Mouse (Mus musculus): Measurements from ENCODE around the gene Nrap. TPM values are rescaled to one million over a fixed set of nuclear protein-coding genes. Genes with fewer than 3 reads are reported as not detected.
A peak's percentile ranks its signal among the peaks of the same experiment; 100 is the strongest.
"Not testable (repeated sequence)": the region's sequence is repeated elsewhere in the genome, so short reads cannot be mapped to it uniquely, and the experiment has no call there.

The Nrap gene
- not detected in 2 replicates for total RNA-seq (2015; ENCODE audit: low replicate concordance)
- 0.51 TPM in 1 of 2 replicates, not detected in the other for total RNA-seq (2017; ENCODE audit: low replicate concordance)

DNA sequence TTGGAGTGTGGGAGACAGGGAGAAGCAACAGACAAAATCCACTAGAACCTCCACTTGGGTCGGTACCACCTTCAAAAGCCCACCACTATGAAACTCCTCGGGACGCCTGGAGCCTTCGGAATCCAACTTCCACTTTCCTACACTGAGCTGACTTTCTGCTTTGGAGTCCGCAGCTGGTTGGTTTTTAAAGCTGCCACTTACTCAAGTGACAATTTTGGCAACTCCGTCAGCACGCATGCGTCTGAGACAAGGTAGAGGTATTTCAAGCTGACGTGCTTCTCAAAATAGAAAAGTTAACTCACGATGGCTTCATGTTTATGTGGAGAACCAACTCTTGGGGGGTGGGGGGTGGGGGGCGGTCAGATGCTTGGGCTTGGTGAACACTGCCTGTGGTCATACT, at the start of gene Nrap:
Gene Nrap, minus strand, starts transcription at position 159 of the 400 bp plus-strand sequence.
- no peak for ATAC-seq (replicated peaks; ENCODE audit: low FRiP score, poor library complexity, severe bottlenecking)

DNA sequence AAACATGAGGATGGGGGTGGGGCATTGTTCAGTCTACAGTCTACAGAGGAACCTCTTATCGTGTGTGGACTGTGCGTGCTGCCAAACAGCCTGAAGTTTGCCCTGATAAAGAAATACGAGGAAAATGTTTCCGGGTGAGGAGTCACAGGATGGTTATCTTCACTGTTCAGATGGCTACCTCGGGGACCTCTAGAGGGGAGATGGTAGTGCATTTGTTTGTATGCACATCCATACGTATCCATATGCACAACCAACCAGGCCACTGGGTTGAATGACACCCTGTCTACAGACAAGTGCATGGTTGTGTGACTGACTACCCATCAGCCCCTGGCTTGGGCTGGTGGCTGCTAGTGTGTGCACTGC, 49.2 kb upstream of the Nrap start:
- ATAC-seq (replicated peaks; ENCODE audit: low FRiP score, poor library complexity, severe bottlenecking) = peak; percentile 55

DNA sequence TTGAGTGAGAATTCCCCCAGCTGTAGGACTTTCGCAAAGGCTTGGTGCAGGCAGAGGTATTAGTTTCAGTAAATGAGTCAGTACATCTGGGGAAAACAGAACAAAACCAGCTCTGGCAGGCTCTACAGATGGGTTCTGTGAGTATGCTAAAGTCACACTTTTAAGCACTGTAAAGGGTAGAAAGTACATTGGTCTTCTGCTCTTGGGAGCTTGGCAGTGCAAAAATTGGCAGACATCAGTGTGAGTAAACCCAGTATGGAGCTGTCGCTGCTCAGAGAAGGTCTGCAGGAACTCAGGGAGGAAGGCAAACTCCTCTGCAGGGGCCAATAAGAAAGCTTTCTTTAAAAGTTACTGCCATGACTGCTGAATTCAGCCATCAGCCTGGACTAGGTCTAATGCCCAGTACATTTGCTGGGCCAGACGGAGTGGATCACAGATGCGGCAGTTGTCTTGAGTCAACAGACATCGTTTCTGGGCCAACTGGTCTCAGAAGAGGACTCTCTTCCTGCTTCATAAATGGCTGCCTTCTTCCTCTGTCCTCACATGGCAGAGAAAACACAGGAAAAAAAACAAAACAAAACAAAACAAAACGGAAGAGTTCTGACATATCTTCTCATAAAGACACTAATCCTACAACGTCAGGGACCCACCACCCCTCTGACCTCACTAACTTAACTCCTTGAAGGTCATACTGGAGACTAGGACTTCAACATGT, 48.7 kb upstream of the Nrap start:
- ATAC-seq (replicated peaks; ENCODE audit: low FRiP score, poor library complexity, severe bottlenecking) = no peak

DNA sequence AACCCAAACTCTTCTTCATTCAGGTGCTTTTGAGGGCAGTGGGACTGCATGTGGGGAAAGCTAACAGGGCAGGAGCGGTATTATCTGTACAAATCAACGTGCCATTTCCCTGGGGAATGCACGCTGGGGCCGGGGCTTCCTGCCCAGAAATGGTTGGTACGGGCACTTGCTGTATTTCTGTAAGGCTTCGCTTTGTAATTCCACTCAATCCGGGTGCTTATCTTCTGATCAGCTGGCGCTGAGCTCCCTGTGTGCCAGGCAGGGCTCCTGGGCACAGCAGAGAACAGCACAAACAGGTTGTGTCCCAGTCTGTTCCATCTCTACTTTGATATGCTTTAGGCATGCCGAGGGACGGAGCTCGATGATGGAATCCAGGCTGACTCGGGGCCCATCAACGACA, 46.5 kb upstream of the Nrap start:
- no peak for ATAC-seq (replicated peaks; ENCODE audit: low FRiP score, poor library complexity, severe bottlenecking)

DNA sequence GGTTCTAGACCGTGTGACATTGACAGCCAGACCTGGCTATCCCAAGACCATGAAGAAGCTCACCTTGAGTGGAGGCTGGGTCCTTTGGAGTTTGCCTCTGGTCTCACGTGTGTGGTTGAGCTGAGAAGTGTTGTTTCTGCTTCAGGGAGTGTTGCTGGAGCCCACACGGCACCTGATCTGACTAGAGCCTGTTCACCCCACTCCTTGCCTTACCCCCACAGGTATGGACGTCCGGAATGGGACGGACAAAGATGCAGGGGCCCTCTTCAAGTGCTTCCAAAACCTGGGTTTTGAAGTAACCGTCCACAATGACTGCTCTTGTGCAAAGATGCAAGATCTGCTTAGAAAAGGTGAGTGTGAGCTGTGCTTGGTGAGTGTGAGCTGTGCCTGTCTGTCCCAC, 43.7 kb upstream of the Nrap start:
- no peak for ATAC-seq (replicated peaks; ENCODE audit: low FRiP score, poor library complexity, severe bottlenecking)

DNA sequence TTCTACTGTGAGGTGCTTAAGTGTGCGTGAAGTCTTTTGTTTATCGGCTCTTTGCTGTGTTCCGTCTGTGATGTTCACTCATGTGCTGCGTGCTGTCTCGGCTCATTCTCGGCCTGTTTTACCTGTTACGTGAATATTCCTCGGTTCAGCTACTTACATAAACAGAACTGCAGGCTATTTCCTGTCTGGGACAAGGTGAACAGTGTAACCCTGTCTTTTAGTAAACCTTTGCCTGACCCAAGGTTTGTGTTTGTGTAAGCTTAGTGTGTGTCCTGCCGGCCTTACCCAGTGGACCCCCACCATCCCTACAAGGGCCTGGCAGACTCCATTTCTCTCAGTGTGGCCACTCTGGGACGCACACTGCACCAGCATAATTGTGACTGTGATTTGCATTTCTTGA, 42.9 kb upstream of the Nrap start:
- no peak for ATAC-seq (replicated peaks; ENCODE audit: low FRiP score, poor library complexity, severe bottlenecking)

DNA sequence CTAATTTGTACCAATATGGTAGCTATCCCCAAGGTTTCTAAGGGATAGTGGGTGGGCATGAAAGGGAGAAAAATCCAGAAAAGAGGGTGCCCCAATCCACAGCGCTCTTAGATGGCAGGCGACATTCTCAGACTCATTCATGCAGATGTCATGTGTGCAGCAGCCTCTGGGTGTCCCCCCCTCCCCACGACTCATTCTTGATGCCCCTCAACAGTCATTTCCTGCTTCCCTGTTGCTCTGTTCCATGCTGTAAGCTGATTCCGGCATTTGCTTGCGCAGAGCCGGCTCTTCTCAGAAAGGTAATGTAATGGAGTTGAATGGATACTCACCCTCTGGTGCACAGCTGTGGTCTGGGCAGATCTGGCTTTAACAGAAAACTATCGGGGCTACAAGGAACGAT, 40.5 kb upstream of the Nrap start:
- no peak for ATAC-seq (replicated peaks; ENCODE audit: low FRiP score, poor library complexity, severe bottlenecking)

DNA sequence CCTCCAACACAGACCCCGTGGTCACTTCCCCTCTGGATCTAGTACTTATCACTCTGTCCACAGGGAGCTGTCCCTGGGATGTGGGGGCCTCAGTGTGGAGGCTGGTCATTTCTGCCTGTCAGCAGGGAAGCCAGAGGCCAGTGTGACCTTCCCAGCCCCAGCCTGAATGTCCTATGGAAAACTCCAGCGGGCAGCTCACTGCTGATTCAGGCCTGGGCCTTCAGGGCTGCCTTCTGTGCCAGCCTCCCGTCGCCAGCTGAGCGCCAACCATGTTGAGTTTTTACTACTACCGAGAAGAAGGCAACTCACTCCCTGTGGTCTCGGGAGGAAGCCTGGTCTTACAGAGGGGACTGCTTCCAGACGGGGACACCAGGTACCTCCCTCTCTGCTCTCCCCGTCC, 35.7 kb upstream of the Nrap start:
- no peak for ATAC-seq (replicated peaks; ENCODE audit: low FRiP score, poor library complexity, severe bottlenecking)

DNA sequence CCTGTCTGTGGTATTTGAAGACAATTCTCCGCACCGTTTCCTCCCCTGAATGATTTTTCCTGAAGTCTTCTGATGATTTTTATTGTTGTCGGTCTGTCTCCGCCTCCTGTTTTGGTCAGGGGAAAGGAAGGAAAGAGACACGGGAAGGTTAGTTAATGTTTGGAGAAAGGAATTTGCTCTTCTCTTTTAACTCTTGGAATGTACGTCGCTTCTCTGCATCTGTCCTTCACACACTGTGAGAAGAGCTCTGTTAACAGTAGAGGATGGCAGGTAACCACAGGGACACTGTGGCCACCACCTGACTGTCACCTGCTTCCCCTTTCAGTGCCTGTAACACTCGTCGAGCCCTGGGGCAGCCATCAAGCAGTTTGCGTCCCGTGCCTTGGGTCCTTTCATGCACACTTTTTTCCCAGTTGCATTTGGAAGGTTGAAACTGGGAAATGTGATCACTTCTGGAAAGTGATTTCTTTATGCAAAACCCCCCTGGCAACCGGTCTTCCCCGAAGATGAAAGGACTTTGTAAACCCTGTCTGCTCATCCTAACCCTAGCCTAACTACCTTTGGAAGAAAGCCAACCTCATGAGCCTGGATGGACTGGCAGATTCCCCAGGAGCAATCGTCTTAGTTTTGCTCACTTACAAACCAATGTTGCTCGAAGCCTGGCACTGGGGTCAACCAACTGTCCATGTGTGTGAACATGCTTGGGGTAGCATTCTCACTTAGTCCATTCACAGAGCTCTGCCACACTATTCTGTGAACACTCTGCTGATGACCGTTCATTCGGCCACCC, 35.0 kb upstream of the Nrap start:
- no peak for ATAC-seq (replicated peaks; ENCODE audit: low FRiP score, poor library complexity, severe bottlenecking)

DNA sequence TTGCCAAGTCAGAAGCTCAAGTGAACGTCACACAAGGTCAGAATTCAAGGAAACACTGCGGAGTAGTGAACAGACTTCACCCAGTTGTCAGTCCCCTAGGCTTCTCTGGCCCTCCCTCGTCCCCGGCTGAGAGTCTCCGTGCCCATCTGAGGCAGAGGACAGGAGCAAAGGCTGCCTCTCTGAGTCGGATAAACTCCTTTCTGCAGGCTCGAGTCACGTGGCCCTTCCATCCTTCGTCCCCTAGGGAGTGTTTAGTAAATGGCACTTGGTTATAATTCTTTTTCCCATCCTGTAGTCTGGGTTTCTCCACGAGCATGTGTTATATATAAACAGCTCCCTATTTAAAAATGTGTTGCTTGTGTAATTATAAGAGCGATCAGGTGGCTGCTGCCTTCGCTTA, 33.5 kb upstream of the Nrap start:
- no peak for ATAC-seq (replicated peaks; ENCODE audit: low FRiP score, poor library complexity, severe bottlenecking)

DNA sequence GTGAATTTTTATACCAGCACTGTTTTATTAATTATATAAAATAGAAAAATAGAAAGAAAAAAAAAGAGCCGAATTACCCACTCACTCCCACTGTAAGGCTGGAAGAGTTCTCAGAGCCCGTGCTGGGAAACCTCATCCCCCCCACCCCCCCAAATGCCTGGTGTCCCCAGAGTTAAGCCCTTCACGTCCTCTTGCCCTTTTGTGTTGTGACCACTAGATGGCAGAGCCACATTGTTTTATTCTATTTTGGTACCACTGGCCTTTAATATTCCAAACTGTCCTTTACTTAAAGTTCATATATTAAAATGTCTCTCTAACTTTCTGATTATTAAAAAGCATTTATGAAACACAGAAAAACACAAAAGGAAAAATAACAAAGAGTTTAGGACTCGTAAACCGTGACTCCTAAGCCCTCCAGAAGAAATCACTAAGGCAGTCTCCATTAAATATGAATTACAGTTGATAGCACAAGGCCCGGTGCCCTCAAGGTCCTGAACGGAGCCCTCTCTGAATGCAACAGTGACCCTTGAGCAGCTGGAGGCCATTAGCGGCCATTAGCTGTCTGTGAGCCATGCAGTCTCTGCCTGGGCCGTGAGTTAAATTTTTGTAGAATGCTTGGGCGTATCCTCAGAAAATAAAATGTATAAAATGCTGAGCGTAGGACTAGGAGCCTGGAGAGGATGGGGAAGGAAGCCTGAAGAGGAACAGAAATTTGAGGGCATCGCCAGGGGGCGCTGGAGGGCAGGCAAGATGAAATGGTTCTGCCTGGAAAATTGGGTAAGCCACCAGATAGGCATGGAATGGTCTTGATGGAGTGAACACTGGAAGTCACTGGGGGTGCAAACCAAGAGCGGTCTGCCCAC, 32.9 kb upstream of the Nrap start:
- ATAC-seq (replicated peaks; ENCODE audit: low FRiP score, poor library complexity, severe bottlenecking) = peak; percentile 54

DNA sequence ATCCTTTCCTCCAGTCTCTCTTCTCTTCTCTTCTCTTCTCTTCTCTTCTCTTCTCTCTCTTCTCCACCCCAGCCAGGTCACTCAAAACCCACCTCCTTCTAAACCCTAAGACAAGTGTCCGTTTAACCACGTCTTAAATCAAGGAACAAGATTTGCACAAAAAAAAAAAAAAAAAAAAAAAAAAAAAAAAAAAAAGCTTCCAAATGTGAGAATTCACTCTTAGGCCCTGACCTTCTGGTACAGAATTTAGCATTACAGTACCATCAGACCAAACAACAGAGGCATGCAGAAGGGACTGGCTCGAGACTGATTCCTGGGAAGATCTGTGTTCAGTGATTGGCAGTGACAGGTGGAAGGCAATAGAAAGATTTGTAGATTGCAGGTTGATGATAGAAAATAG, 30.5 kb upstream of the Nrap start:
- ATAC-seq (replicated peaks; ENCODE audit: low FRiP score, poor library complexity, severe bottlenecking) = no peak

DNA sequence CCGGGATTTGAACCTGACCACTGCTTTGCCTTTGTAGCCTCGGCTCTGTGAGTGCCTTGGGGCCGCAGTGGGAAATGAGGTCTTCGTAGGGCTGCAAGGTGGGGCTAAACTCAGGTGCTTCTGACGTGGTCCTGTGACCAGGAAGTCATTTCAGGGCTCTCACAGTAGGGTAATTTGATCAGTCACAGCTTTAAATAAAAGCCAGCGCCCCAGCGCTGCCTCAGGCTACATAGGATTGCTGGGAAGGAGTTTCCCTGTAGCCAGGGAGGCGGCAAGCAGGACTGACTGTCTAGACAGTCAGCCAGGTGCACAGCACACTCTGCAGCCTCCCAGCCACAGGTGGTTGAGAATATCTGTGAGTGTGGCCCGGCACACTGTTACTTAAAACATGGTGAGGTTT, 29.6 kb upstream of the Nrap start:
- no peak for ATAC-seq (replicated peaks; ENCODE audit: low FRiP score, poor library complexity, severe bottlenecking)

DNA sequence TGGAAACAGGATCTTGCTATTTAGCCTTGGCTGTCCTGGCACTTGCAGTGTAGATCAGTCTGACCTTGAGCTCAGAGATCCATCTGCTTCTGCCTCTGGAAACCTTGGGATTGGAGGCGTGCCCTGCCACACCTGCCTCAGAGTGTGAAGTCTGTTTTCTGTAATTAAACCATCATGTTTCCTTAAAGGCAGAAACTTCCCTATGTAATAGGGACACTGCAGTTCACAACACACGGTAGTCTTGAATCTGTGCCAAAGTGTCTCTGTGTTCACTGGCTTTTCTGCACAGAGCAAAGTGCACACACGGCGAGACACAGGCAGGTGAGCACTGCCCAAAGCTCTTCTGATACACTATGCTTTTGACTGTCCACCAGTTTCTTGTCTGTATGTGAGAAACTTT, 28.6 kb upstream of the Nrap start:
- no peak for ATAC-seq (replicated peaks; ENCODE audit: low FRiP score, poor library complexity, severe bottlenecking)

DNA sequence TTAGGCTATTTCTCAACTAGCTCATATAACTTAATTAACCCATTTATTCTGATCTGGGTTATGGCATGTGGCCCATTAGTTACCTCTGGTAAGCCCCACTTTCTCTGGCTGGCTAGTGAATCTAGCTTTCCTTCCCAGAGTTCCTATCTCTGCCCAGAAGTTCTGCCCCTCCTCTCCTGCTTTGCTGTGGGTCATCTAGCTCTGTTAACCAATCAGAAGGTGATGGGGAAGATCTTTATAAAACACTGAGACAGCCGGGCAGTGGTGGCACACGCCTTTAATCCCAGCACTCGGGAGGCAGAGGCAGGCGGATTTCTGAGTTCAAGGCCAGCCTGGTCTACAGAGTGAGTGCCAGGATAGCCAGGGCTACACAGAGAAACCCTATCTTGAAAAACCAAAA, 20.0 kb upstream of the Nrap start:
- ATAC-seq (replicated peaks; ENCODE audit: low FRiP score, poor library complexity, severe bottlenecking) = not testable (repeated sequence)

DNA sequence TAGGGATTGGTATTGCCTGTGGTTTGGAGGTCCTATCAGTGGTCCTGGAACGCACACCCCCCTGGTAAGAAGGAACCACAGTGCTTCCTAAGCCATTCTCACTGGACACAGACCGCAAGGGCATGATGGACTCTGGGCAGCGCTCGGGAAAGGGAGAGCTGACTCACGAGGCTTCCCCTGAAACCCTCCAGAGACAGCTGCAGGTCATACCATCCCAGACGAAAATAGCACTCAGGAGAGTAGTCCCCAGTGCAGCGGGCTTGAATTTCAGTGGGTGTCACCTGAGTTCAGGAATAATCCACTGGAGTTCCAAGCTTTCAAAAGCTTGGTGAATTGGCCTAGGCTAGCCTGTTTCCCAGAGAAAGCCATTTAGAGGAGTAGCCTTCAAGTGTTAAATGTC, 16.7 kb upstream of the Nrap start:
- ATAC-seq (replicated peaks; ENCODE audit: low FRiP score, poor library complexity, severe bottlenecking) = no peak

DNA sequence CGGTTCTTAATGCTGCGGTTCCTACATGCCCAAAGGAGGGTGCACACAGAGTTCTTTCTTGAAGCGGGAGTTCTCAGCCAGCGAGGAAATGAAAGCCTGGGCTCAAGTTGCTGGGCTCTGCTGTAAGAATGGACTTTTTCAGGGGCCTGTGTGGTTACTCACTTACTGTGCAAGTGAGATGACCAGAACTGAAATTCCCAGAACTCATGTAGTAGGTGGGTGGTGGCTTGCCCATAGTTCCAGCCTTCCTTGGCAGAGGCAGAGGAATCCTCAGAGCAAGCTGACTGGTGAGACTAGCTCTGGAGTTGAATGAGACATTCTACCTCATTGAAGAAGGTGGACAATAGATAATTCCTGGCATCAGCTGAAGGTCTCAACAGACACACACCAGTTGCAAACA, 16.0 kb upstream of the Nrap start:
- no peak for ATAC-seq (replicated peaks; ENCODE audit: low FRiP score, poor library complexity, severe bottlenecking)

DNA sequence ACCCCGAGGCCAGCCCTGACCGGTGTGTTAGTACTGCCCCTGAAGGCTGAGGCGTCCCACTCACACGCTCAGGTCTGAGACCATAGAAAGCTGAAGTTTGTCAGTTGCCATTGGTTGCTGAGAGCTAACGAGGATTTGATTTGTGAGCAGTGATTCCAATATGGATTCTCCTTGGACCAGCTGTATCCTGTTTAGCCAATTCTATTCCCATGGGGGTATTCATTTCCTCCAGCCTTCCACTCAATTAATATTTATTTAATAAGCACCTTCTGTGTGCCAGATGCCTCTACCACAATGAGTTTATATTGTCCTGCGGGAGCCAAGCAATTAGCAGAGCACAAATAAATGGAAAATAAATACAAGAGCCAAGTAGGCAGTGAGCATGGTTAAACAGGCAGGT, 12.0 kb upstream of the Nrap start:
- ATAC-seq (replicated peaks; ENCODE audit: low FRiP score, poor library complexity, severe bottlenecking) = no peak

DNA sequence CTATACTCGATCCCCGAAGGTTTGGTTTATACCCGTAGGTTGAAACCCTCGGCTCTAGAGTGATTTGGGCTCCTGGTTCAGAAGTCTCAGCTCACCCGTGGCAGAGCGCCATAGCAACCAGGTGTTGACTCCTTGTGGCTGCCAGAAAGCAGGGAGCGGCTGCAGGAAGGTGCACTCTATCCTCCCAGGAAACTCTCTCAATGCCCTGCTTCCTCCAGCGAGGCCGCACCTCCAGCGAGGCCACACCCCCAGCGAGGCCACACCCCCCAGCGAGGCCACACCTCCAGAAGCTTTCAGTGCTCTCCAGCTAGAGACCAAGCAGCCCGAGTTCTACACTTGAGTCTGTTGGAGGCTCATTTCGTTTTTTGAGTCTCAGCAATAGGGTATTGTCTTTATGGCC, 10.4 kb upstream of the Nrap start:
- peak; percentile 88 for ATAC-seq (replicated peaks; ENCODE audit: low FRiP score, poor library complexity, severe bottlenecking)

DNA sequence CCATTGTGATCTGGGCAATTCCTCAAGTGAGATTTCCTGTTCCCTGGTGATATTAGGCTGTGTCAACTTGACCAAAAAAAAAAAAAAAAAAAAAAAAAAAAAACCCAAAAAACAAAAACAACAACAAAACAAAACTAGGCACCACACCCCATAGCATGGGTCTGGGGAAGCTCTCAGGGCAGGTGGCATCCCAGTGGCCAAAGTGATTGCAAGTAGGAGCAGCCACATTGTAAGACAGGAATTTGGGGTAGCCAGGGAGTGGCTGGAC, 8.6 kb upstream of the Nrap start:
- ATAC-seq (replicated peaks; ENCODE audit: low FRiP score, poor library complexity, severe bottlenecking) = no peak

Data from erythroblast, adult 5-6 weeks (primary cell).